Mouse (Mus musculus) cortical plate, adult 2 months (tissue): ENCODE data around the gene Slc15a2.

Source experiments
- CTCF ChIP-seq: fragments of 200-500 bp; IDR thresholded peaks from 2 replicates; pipeline ENCODE4 v1.5.1; 2011; ENCODE audit warnings: mild to moderate bottlenecking, control low read depth, low read length; ENCODE audit not compliant: insufficient read depth; ENCODE audit errors: extremely low read depth
- POLR2A ChIP-seq: fragments of 200-500 bp; IDR thresholded peaks from 2 replicates; pipeline ENCODE4 v1.6.1; 2011; ENCODE audit warnings: mild to moderate bottlenecking, low read length, control low read depth; ENCODE audit not compliant: insufficient read depth; ENCODE audit errors: extremely low read depth

DNA sequence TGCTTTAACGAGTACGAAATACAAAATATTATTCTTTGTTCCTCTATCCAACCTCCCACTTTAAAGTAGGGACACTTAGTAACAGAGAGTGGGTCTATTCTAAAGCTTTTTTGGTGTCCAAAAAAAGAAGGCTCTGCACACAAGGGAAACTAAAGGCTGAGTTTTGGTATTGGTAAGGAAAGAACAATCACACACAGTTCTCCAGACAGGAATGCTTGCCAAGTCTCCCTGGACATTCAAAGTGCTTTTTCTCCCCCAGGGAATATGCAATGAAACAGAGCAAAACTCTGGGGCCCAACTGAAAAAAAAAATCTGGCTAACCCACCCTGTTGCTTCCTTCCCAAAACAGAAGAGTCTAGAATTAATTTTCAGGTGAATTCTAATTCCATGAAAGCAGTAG, 616 bp downstream of the Slc15a2 start:
- TF ChIP-seq CTCF (no peak), POLR2A (no peak)
